Mouse (Mus musculus): ENCODE results near the gene Fcgr3.

GRCm38 (mm10) chr1:171006335-171006734, 58.4 kb downstream of the Fcgr3 start:
- TF ChIP-seq EP300 (IDR thresholded peaks at IDR 0.05; ENCODE audit: low read depth) (no peak), CTCF (IDR thresholded peaks at IDR 0.05; ENCODE audit: low read depth) (no peak)
